Mouse (Mus musculus): Measurements from ENCODE around the gene Pmm1.
A peak's percentile ranks its signal among the peaks of the same experiment; 100 is the strongest.

GRCm38 (mm10) chr15:81960171-81961077, at the start of gene Pmm1:
- TF ChIP-seq CTCF (IDR thresholded peaks at IDR 0.05; ENCODE audit: low read depth, low read length) (peak; percentile 43), POLR2A (IDR thresholded peaks at IDR 0.05; ENCODE audit: borderline replicate concordance, low read depth, low read length) (no peak)
